Mouse (Mus musculus) midbrain, embryonic 12.5 days (tissue): Measurements from ENCODE around the gene Best2. TPM values are rescaled to one million over a fixed set of nuclear protein-coding genes. Genes with fewer than 3 reads are reported as not detected.

Source experiments
- ATAC-seq: fragments of 200-750 bp; cut with Nextera tagmentation; 2 replicates; pipeline ENCODE4 v1.8.0; 2017; ENCODE audit warnings: low read depth, moderate TSS enrichment, moderate library complexity; ENCODE audit not compliant: low FRiP score
- H3K27ac ChIP-seq: fragments of 300-500 bp; sonication (generic); replicated peaks from 2 replicates; pipeline ENCODE4 v1.5.1; 2016; ENCODE audit warnings: mild to moderate bottlenecking
- H3K27me3 ChIP-seq: fragments of 300-500 bp; sonication (generic); 2 replicates; pipeline ENCODE4 v1.6.1; 2016; ENCODE audit warnings: mild to moderate bottlenecking
- H3K36me3 ChIP-seq: fragments of 300-500 bp; sonication (generic); 2 replicates; pipeline ENCODE4 v1.6.1; 2016
- H3K4me1 ChIP-seq: fragments of 300-500 bp; sonication (generic); 2 replicates; pipeline ENCODE4 v1.6.1; 2016
- H3K4me2 ChIP-seq: fragments of 300-500 bp; sonication (generic); replicated peaks from 2 replicates; pipeline ENCODE4 v1.6.1; 2016; ENCODE audit warnings: mild to moderate bottlenecking, moderate library complexity
- H3K4me3 ChIP-seq: fragments of 300-500 bp; sonication (generic); 2 replicates; pipeline ENCODE4 v1.5.1; 2016; ENCODE audit warnings: mild to moderate bottlenecking
- H3K9ac ChIP-seq: fragments of 300-500 bp; sonication (generic); replicated peaks from 2 replicates; pipeline ENCODE4 v1.6.1; 2016; ENCODE audit warnings: mild to moderate bottlenecking, moderate library complexity
- H3K9me3 ChIP-seq: fragments of 300-500 bp; sonication (generic); 2 replicates; pipeline ENCODE4 v1.6.1; 2016; ENCODE audit warnings: mild to moderate bottlenecking
- WGBS: fragments of 180-500 bp; shearing (Covaris S2); methylation state at CpG from one replicate; pipeline ENCODE4 v1.1.7; 2016; 5-methylcytosine and 5-hydroxymethylcytosine counted together
- polyA plus RNA-seq: library from polyadenylated mRNA; unstranded; fragments of >200 nt; fragmentation: Nextera tagmentation; extraction: Ambion mirVana; gene quantifications from 2 replicates; pipeline ENCODE4 v1.2.1, GENCODE M21; 2016

Best2 gene
- polyA plus RNA-seq, 1 experiment from 2014 or later, result not detected

- Histone ChIP-seq H3K27ac (no peak overlapping the region), H3K4me3 (peak overlapping the region; percentile 90), H3K9ac (no peak overlapping the region), H3K9me3 (no peaks in the 10 kb centered on the region), H3K4me2 (peak overlapping the region; percentile 90), H3K36me3 (peaks cover 35% of the 10 kb centered on the region), H3K27me3 (no peaks in the 10 kb centered on the region), H3K4me1 (peaks cover 26% of the 10 kb centered on the region)
- ATAC-seq, result no peak
- WGBS, result 6% methylated on average over 13 of the region's 13 CpGs
These were observed 20.4 kb upstream of the Best2 start for GRCm38 (mm10) chr8:85034764-85035163.

DNA sequence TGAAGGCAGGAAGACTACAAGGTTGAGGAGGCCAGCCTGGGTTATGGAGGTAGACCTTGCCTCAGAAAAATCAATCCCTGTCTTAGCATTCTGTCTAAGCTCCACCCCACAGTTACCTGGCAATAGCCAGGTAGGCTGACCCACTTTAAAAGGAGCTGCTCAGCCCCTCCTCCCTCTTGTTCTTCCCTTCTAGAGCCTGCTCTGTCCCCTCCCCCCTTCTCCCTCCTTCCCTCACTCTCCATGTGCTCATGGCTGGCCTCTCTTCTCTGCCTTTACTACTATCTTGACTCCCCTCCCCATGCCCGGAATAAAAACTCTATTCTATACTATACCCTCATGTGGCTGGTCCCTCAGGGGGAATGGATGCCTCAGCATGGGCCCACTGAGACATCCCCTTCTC, 19.5 kb upstream of the Best2 start:
- Histone ChIP-seq H3K4me1 (peaks cover 30% of the 10 kb centered on the region), H3K27ac (no peak overlapping the region), H3K36me3 (peaks cover 42% of the 10 kb centered on the region), H3K27me3 (no peaks in the 10 kb centered on the region), H3K4me3 (no peak overlapping the region), H3K9ac (no peak overlapping the region), H3K4me2 (no peak overlapping the region), H3K9me3 (no peaks in the 10 kb centered on the region)
- ATAC-seq, result no peak
- 71% methylated on average over 1 of the region's 1 CpGs for WGBS

DNA sequence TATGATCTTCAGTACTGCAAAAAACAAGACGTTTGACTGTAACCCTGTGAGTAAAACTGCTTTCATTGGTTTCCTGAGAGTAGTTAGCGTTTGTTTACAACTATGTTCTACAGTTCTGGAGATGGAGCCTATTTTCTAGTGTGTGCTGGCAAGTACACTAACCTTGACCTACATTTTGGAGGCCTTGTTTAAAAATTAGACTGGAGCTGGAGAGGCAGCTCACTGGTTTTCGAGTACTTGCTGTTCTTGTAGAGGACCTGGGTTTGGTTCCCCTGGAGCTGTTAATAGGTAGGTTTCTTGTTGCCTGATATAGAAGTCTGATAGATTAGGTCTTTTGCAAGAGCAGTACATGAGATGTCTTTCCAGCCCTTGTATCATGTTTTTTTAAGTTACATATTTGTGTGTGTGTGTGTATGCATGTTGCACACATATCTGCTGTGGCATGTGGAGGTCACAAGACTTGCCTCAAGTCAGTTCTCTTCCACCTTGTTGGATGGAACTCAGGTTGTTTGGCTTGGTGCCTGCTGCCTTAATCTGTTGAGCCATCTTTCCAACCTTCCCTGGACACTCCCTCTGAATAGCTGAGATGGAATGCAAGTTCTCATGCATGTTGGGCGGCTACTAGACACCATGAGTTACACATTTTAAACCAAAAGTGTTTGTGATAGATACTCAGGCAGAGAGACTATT, 18.4 kb upstream of the Best2 start:
- Histone ChIP-seq H3K4me2 (no peak overlapping the region), H3K4me3 (no peak overlapping the region), H3K4me1 (peaks cover 32% of the 10 kb centered on the region), H3K9me3 (no peaks in the 10 kb centered on the region), H3K9ac (no peak overlapping the region), H3K27me3 (no peaks in the 10 kb centered on the region), H3K27ac (no peak overlapping the region), H3K36me3 (peaks cover 42% of the 10 kb centered on the region)
- WGBS, result 89% methylated on average over 4 of the region's 4 CpGs
- ATAC-seq, result no peak

DNA sequence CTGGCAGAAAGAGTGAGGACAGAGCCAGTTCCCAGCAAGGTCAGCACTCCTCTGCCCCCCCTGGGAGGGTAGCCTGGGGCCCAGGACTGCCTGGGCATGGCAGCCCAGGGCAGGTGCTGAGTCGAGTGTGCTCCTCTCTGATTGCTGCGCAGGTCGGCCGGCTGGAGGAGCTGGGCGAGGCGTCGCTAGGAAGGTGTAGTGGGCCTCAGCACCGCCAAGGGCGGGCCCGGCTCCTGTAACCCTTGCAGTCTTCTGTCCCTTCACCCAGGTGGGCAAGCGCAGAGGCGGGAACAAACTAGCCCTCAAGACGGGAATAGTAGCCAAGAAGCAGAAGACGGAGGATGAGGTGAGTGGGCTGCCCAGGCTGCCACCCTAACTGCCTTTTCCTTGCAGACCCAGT, 14.9 kb upstream of the Best2 start:
- Histone ChIP-seq H3K27me3 (no peaks in the 10 kb centered on the region), H3K4me3 (0 out of 2 replicates have a peak overlapping the region, but pooled peaks have one; percentile 82), H3K27ac (0 out of 2 replicates have a peak overlapping the region, but pooled peaks have one; percentile 22), H3K4me2 (peak overlapping the region; percentile 80; the same call in 1 of the 2 replicates), H3K9ac (no peak overlapping the region), H3K9me3 (no peaks in the 10 kb centered on the region), H3K4me1 (peaks cover 33% of the 10 kb centered on the region), H3K36me3 (peaks cover 42% of the 10 kb centered on the region)
- WGBS, result 90% methylated on average over 14 of the region's 14 CpGs
- ATAC-seq, result no peak

DNA sequence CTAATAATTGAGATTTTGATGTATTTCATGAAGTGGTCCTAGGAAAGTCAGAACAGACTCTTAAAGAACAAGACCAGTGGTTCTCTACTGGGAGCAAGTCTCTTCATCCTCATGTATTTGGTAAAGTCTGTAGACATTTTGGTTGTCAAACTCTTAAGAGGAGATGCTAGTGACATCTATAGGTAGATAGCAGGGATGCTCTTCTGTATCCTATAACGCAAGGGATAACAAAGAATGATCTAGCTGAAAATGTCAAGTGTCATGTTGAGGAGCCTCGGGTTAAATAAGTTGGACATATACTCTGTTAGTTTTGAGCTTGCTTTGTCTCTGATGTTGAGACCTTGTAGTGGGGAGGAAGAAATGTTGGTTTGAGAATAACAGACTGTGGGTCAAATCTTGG, 13.6 kb upstream of the Best2 start:
- Histone ChIP-seq H3K4me2 (peak overlapping the region; percentile 80), H3K27me3 (no peaks in the 10 kb centered on the region), H3K4me3 (peak overlapping the region; percentile 82), H3K9ac (peak overlapping the region; percentile 95), H3K4me1 (peaks cover 37% of the 10 kb centered on the region), H3K27ac (no peak overlapping the region), H3K36me3 (peaks cover 48% of the 10 kb centered on the region), H3K9me3 (no peaks in the 10 kb centered on the region)
- 31% methylated on average over 2 of the region's 2 CpGs for WGBS
- no peak for ATAC-seq

DNA sequence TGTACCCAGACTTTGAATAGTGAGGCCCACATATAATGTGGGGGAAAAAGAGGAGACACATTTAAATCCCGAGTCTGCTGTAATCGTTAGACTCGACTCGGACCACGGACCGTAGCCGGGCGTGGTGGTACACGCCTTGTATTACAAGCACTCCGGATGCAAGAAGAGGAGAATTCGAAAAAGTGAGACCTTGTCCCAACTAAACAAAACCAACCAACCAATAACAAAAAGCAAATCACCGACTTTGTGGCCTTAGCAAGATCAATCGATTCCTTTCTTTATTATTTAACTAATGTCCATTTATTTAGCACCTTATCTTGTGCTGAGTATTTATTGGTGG, 13.2 kb upstream of the Best2 start:
- Histone ChIP-seq H3K27ac (peak overlapping the region; percentile 78), H3K4me2 (peak overlapping the region; percentile 80), H3K9me3 (no peaks in the 10 kb centered on the region), H3K36me3 (peaks cover 48% of the 10 kb centered on the region), H3K9ac (peak overlapping the region; percentile 95), H3K27me3 (no peaks in the 10 kb centered on the region), H3K4me3 (peak overlapping the region; percentile 82), H3K4me1 (peaks cover 37% of the 10 kb centered on the region)
- WGBS, result 2% methylated on average over 13 of the region's 13 CpGs
- no peak for ATAC-seq

DNA sequence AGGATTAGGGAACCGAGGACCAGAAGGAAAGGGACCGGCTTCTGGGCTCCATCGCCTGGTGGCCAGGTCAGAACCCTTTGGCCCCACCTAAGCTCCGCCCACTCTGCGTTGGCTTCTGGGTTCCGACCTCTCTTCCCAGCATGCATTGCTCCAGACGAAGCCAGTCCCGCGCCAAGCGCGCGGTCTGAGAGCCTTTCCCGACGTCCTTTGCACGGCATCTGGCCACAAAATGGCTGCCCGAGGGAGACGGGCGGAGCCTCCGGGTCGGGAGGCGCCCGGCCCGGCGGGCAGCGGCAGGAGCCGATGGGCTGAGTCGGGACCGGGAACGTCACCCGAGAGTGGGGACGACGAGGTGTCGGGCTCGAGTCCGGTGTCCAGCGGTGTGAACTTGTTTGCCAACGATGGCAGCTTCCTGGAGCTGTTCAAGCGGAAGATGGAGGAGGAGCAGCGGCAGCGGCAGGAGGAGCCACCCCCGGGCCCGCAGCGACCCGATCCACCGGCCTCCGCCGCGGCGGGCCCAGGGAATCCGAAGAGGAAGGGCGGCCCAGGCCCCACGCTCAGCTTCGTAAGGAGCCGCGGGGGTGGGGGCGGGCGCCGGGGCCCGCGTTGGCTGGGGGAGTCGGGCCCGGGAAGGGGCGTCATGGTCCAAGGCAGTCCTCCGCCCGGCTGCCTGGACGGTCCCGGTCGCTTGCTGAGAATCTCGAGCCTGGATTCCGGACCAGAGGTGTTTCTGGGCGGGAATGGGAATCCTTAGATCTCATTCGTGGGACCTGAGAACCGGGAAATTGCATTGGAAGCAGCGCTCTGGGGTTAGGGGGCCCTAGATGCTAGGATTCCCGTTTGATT, 12.6 kb upstream of the Best2 start, which contains the start of gene Trir:
Trir (plus strand) TSS at position 154 of the 846 bp plus-strand sequence.
- WGBS, result under 1% methylated on average over 62 of the region's 75 CpGs
- Histone ChIP-seq H3K4me2 (peak within 1 kb of the TSS; percentile 99), H3K4me3 (peak within 1 kb of the TSS; percentile 82), H3K36me3 (peaks cover 48% of the 10 kb centered on the region), H3K27me3 (no peaks in the 10 kb centered on the region), H3K9me3 (no peaks in the 10 kb centered on the region), H3K9ac (peak within 1 kb of the TSS; percentile 95), H3K4me1 (peaks cover 37% of the 10 kb centered on the region), H3K27ac (peak within 1 kb of the TSS; percentile 78)
- peak; percentile 80 for ATAC-seq

- Histone ChIP-seq H3K36me3 (peaks cover 50% of the 10 kb centered on the region), H3K27me3 (no peaks in the 10 kb centered on the region), H3K9ac (peak within 1 kb of the TSS; percentile 76), H3K27ac (peak within 1 kb of the TSS; percentile 77), H3K9me3 (no peaks in the 10 kb centered on the region), H3K4me1 (peaks cover 40% of the 10 kb centered on the region), H3K4me2 (peak within 1 kb of the TSS; percentile 99), H3K4me3 (peak within 1 kb of the TSS; percentile 78)
- ATAC-seq, result peak; percentile 85
- 7% methylated on average over 30 of the region's 30 CpGs for WGBS
These were observed 11.0 kb upstream of the Best2 start, which contains the start of gene Asna1 for GRCm38 (mm10) chr8:85025098-85025932. TSS of gene Asna1 (minus strand) at chr8:85025281.

DNA sequence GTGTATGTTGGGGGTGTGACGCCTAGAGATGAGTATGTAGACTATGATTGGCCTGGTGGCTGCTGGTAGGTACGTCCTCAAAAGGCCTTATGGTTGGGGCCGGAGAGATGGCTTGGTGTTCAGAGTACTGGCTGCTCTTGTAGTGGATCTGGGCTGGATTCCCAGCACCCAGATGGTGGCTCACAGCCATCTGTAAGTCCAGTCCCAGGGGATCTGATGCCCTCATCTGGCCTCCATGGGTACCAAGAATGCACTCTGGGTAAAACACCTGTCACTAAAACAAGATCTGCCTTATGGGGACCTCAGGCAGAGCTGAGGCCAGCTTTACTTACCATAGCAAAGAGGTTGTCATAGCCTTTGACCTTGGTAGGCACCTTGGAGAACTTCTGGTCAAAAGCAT, 9.5 kb upstream of the Best2 start:
- Histone ChIP-seq H3K4me3 (peak overlapping the region; percentile 78), H3K9ac (no peak overlapping the region), H3K4me1 (peaks cover 33% of the 10 kb centered on the region), H3K4me2 (peak overlapping the region; percentile 99), H3K9me3 (no peaks in the 10 kb centered on the region), H3K27me3 (no peaks in the 10 kb centered on the region), H3K36me3 (peaks cover 51% of the 10 kb centered on the region), H3K27ac (no peak overlapping the region)
- 93% methylated on average over 3 of the region's 3 CpGs for WGBS
- no peak for ATAC-seq

- H3K4me1 ChIP-seq, result peaks cover 26% of the 10 kb centered on the region
- WGBS, result 91% methylated on average over 3 of the region's 3 CpGs
- H3K9ac ChIP-seq, result no peak overlapping the region
- H3K36me3 ChIP-seq, result peaks cover 69% of the 10 kb centered on the region
- H3K27ac ChIP-seq, result no peak overlapping the region
- H3K27me3 ChIP-seq, result no peaks in the 10 kb centered on the region
- H3K9me3 ChIP-seq, result no peaks in the 10 kb centered on the region
- no peak overlapping the region for H3K4me3 ChIP-seq
- no peak for ATAC-seq
- no peak overlapping the region for H3K4me2 ChIP-seq
These were observed 7.3 kb upstream of the Best2 start for GRCm38 (mm10) chr8:85021514-85022055.

- peaks cover 51% of the 10 kb centered on the region for H3K36me3 ChIP-seq
- WGBS, result 29% methylated on average over 5 of the region's 5 CpGs
These were observed 2.9 kb upstream of the Best2 start for GRCm38 (mm10) chr8:85017209-85017608.

More at GRCm38 (mm10) chr8:85017209-85017608, 2.9 kb upstream of the Best2 start:
- H3K9ac ChIP-seq, result no peak overlapping the region
- ATAC-seq, result no peak; the same call in 1 of the 2 replicates
- no peak overlapping the region for H3K27ac ChIP-seq
- H3K4me3 ChIP-seq, result no peak overlapping the region
- H3K4me2 ChIP-seq, result no peak overlapping the region
- peaks cover 12% of the 10 kb centered on the region for H3K4me1 ChIP-seq
- H3K27me3 ChIP-seq, result peaks cover 35% of the 10 kb centered on the region
- no peaks in the 10 kb centered on the region for H3K9me3 ChIP-seq
